In the genomic region with DNA sequence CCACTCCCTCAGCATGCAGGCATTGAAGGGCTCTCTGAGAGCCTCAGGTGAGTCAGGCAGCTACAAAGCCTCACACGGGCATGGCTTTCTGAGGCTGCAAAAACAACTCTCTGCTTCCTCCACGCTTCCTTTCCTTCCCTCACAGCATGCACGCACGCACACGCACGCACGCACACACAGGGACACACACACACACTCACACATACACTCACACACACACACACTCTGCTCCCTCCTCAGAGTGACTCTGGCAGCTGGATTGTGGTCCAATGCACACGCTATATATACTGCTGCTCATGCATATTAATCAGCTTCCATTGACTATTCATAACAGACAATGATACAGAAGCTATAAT, we compare ENCODE assay signal across 9 mouse cellular contexts.
DNase-seq lines count a peak whose midpoint lies in the region; ATAC-seq and TF ChIP-seq lines count a peak whose summit lies in the region.
"Had no signal": no experiment of that assay in that cellular context is flagged by ENCODE, and none has a peak within 500 bp of the region (broad histone marks: within the 10 kb centered on the region; RNA-seq: fewer than 3 reads in every experiment).

No protein-coding gene starts in this region.

- ATAC-seq in megakaryocyte, adult 5-6 weeks (ENCODE audit: poor library complexity, severe bottlenecking): no peak
- ATAC-seq in limb, embryonic 12.5 days (ENCODE audit: insufficient number of reproducible peaks, insufficient read depth, low FRiP score, low TSS enrichment, low read depth): no peak
- ATAC-seq in stomach, embryonic 16.5 days (ENCODE audit: insufficient read depth, low FRiP score): no peak

- no peaks in the 10 kb centered on the region for H3K9me3 ChIP-seq in megakaryocyte, embryonic 14.5 days
- no peaks in the 10 kb centered on the region for H3K9me3 ChIP-seq in limb, embryonic 12.5 days
- no peaks in the 10 kb centered on the region for H3K9me3 ChIP-seq in stomach, embryonic 16.5 days (replicated peaks; ENCODE audit: control insufficient read depth, low read length)
- H3K9me3 ChIP-seq: liver, embryonic 15.5 days had no signal

- no peak for TF ChIP-seq POLR2A in cerebellum, adult 2 months (IDR thresholded peaks at IDR 0.05; ENCODE audit: borderline replicate concordance, insufficient read depth, low read length)

- no peaks in the 10 kb centered on the region for H3K36me3 ChIP-seq in megakaryocyte, embryonic 14.5 days (replicated peaks; ENCODE audit: low read length)
- H3K36me3 ChIP-seq in limb, embryonic 12.5 days: no peaks in the 10 kb centered on the region
- H3K36me3 ChIP-seq in stomach, embryonic 16.5 days (ENCODE audit: control insufficient read depth, insufficient read depth, low read length): no peaks in the 10 kb centered on the region
- H3K36me3 ChIP-seq: liver, embryonic 15.5 days had no signal

- peak overlapping the region; percentile 42 for H3K9ac ChIP-seq in limb, embryonic 12.5 days (replicated peaks)
- H3K9ac ChIP-seq in stomach, embryonic 16.5 days (ENCODE audit: low read length): peak overlapping the region; percentile 31; the same call in 1 of the 2 replicates
- H3K9ac ChIP-seq: liver, embryonic 15.5 days had no signal

- no peak overlapping the region for H3K27ac ChIP-seq in cerebellum, adult 2 months (ENCODE audit: insufficient read depth, low read length)
- no peak overlapping the region for H3K27ac ChIP-seq in limb, embryonic 12.5 days
- no peak overlapping the region for H3K27ac ChIP-seq in stomach, embryonic 16.5 days (ENCODE audit: low read length)
- H3K27ac ChIP-seq: liver, embryonic 15.5 days had no signal

- H3K4me1 ChIP-seq in cerebellum, adult 2 months (ENCODE audit: control insufficient read depth, insufficient read depth, low read length): peaks cover 3% of the 10 kb centered on the region
- no peaks in the 10 kb centered on the region for H3K4me1 ChIP-seq in megakaryocyte, embryonic 14.5 days
- peaks cover 40% of the 10 kb centered on the region for H3K4me1 ChIP-seq in limb, embryonic 12.5 days (replicated peaks)
- peaks cover 9% of the 10 kb centered on the region; the same call in 1 of the 2 replicates for H3K4me1 ChIP-seq in stomach, embryonic 16.5 days (ENCODE audit: control insufficient read depth, insufficient read depth, low read length)
- H3K4me1 ChIP-seq: liver, embryonic 15.5 days had no signal

- TF ChIP-seq CTCF in cerebellum, adult 2 months (IDR thresholded peaks at IDR 0.05; ENCODE audit: borderline replicate concordance, insufficient read depth, low read depth, low read length): no peak

- 10% methylated on average over 8 of the region's 8 CpGs for WGBS in cerebellum, adult 2 months
- 10% methylated on average over 8 of the region's 8 CpGs for WGBS in limb, embryonic 12.5 days
- WGBS in stomach, embryonic 16.5 days: 16% methylated on average over 8 of the region's 8 CpGs

- peak overlapping the region; percentile 64 for H3K4me2 ChIP-seq in limb, embryonic 12.5 days
- H3K4me2 ChIP-seq in stomach, embryonic 16.5 days (ENCODE audit: low read depth, low read length): peak overlapping the region; percentile 42
- H3K4me2 ChIP-seq: liver, embryonic 15.5 days had no signal

- no peak for DNase-seq in cerebellum, adult 2 months
- DNase-seq in cerebellum, adult 9-10 months: no peak
- no peak for DNase-seq in thymus, postnatal 4 days
- DNase-seq in gastrocnemius, postnatal 10 days: no peak

- H3K27me3 ChIP-seq in cerebellum, adult 2 months (ENCODE audit: control insufficient read depth, insufficient read depth, low read length): no peaks in the 10 kb centered on the region
- H3K27me3 ChIP-seq in megakaryocyte, embryonic 14.5 days (replicated peaks): peaks cover 11% of the 10 kb centered on the region
- peaks cover 17% of the 10 kb centered on the region for H3K27me3 ChIP-seq in limb, embryonic 12.5 days
- no peaks in the 10 kb centered on the region for H3K27me3 ChIP-seq in stomach, embryonic 16.5 days (ENCODE audit: control insufficient read depth, insufficient read depth, low read length)

- H3K4me3 ChIP-seq in cerebellum, adult 2 months (replicated peaks; ENCODE audit: insufficient read depth, low read depth, low read length): peak overlapping the region; percentile 28
- peak overlapping the region; percentile 14 for H3K4me3 ChIP-seq in megakaryocyte, embryonic 14.5 days (replicated peaks)
- peak overlapping the region; percentile 32 for H3K4me3 ChIP-seq in limb, embryonic 12.5 days (replicated peaks)
- H3K4me3 ChIP-seq in stomach, embryonic 16.5 days (replicated peaks; ENCODE audit: low read length): peak overlapping the region; percentile 19
- H3K4me3 ChIP-seq: liver, embryonic 15.5 days had no signal
